Comparison of ENCODE assay signal across 13 mouse cellular contexts in the genomic region with DNA sequence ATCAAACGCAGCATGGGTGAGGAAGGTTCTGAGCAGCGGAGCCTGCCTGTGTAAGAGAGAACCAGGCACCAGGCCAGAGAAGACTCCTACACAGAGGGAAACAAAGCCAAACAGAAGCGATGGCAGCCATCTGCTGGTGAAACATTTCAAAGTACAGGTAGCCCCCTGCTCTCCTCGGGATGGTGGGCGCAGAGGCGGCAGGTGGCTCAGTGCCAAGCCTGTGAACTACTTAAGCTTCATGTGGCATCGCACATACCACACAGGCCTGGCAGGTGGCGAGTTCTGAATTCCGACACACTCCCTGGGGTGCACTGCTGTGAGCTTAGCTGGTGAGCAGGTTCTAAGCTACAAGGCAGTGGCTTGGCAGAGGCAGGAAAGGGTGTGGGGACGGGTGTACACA. TPM values are rescaled to one million over a fixed set of nuclear protein-coding genes. Genes with fewer than 3 reads are reported as not detected.
DNase-seq lines count a peak whose midpoint lies in the region; ATAC-seq and TF ChIP-seq lines count a peak whose summit lies in the region.
"Had no signal": no experiment of that assay in that cellular context is flagged by ENCODE, and none has a peak within 500 bp of the region (broad histone marks: within the 10 kb centered on the region; RNA-seq: fewer than 3 reads in every experiment).

No protein-coding gene starts in this region.

- no peak overlapping the region for H3K4me3 ChIP-seq in kidney, adult 2 months (ENCODE audit: insufficient read depth, low read depth, low read length)
- no peak overlapping the region for H3K4me3 ChIP-seq in kidney, embryonic 14.5 days (ENCODE audit: low read length)
- H3K4me3 ChIP-seq: embryonic facial prominence, embryonic 13.5 days; liver, embryonic 15.5 days had no signal

- no peak overlapping the region for H3K4me2 ChIP-seq in kidney, embryonic 14.5 days (replicated peaks; ENCODE audit: low read depth, low read length)
- H3K4me2 ChIP-seq: embryonic facial prominence, embryonic 13.5 days; liver, embryonic 15.5 days had no signal

- no peak for ATAC-seq in kidney, embryonic 14.5 days (ENCODE audit: low FRiP score, low TSS enrichment)
- ATAC-seq in megakaryocyte-erythroid progenitor cell, adult 5-6 weeks (replicated peaks; ENCODE audit: low FRiP score, low TSS enrichment, poor library complexity, severe bottlenecking): no peak

- no peak overlapping the region for H3K9ac ChIP-seq in kidney, embryonic 14.5 days (ENCODE audit: low read depth, low read length)
- H3K9ac ChIP-seq: embryonic facial prominence, embryonic 13.5 days; liver, embryonic 15.5 days had no signal

- no peak overlapping the region for H3K27ac ChIP-seq in kidney, adult 2 months (ENCODE audit: insufficient read depth, low read depth, low read length)
- H3K27ac ChIP-seq in kidney, embryonic 14.5 days (ENCODE audit: low read depth, low read length): no peak overlapping the region
- H3K27ac ChIP-seq: embryonic facial prominence, embryonic 13.5 days; liver, embryonic 15.5 days had no signal

- no peak for TF ChIP-seq POLR2A in kidney, adult 2 months (IDR thresholded peaks at IDR 0.05; ENCODE audit: low read depth, low read length)

- DNase-seq in kidney, adult 2 months: peak; percentile 2
- DNase-seq in frontal cortex, postnatal 10 days (ENCODE audit: low spot score in 2 of 2): peak; percentile 73 to 87
- peak; percentile 84 for DNase-seq in left cerebral cortex, adult 11 months (ENCODE audit: low spot score)
- DNase-seq in right cerebral cortex, postnatal 4 days: peak; percentile 72
- DNase-seq in embryo, embryonic 10 days (ENCODE audit: low spot score): no peak
- DNase-seq in retina, embryonic 14.5 days (ENCODE audit: low spot score): no peak

- H3K4me1 ChIP-seq in kidney, adult 2 months (ENCODE audit: control insufficient read depth, insufficient read depth, low read length): no peaks in the 10 kb centered on the region
- H3K4me1 ChIP-seq in kidney, embryonic 14.5 days (ENCODE audit: control insufficient read depth, insufficient read depth, low read length): no peaks in the 10 kb centered on the region
- H3K4me1 ChIP-seq: liver, embryonic 15.5 days had no signal

- no peaks in the 10 kb centered on the region; the same call in 1 of the 2 replicates for H3K9me3 ChIP-seq in kidney, embryonic 14.5 days (ENCODE audit: control insufficient read depth, low read length)
- H3K9me3 ChIP-seq: liver, embryonic 15.5 days had no signal

- TF ChIP-seq CTCF in kidney, adult 2 months (conservative IDR thresholded peaks at IDR 0.05; ENCODE audit: insufficient read depth, insufficient read length, low read depth, low read length): no peak

- no peaks in the 10 kb centered on the region for H3K36me3 ChIP-seq in kidney, adult 2 months (ENCODE audit: control insufficient read depth, insufficient read depth, low read length)
- no peaks in the 10 kb centered on the region for H3K36me3 ChIP-seq in kidney, embryonic 14.5 days (ENCODE audit: control insufficient read depth, insufficient read depth, low read length)
- H3K36me3 ChIP-seq: embryonic facial prominence, embryonic 13.5 days; liver, embryonic 15.5 days had no signal

- H3K27me3 ChIP-seq in kidney, adult 2 months (replicated peaks; ENCODE audit: control insufficient read depth, insufficient read depth, low read length): no peaks in the 10 kb centered on the region
- H3K27me3 ChIP-seq in kidney, embryonic 14.5 days (ENCODE audit: control insufficient read depth, insufficient read depth, low read length): no peaks in the 10 kb centered on the region
- H3K27me3 ChIP-seq: embryonic facial prominence, embryonic 13.5 days; liver, embryonic 15.5 days had no signal

- WGBS in kidney, adult 2 months: 68% methylated on average over 10 of the region's 10 CpGs
- 84% methylated on average over 10 of the region's 10 CpGs for WGBS in kidney, embryonic 14.5 days

RNA-seq across cellular contexts. Expression of gene Psapl1, which starts 9.5 kb away (rescaled TPM):
- polyA plus RNA-seq in kidney, adult 2 months (2012; rRNA removed): 0.05 TPM in 1 of 2 replicates, not detected in the other
- 0.11 TPM in 2 replicates for polyA plus RNA-seq in kidney, embryonic 14.5 days (2014; fragmentation: Nextera tagmentation; extraction: Ambion mirVana)
- not detected in 2 replicates for total RNA-seq in megakaryocyte-erythroid progenitor cell, adult 5-6 weeks (2014; fragmentation: Nextera tagmentation)
- not detected in 2 replicates for total RNA-seq in megakaryocyte-erythroid progenitor cell, adult 5-6 weeks (2017)
- total RNA-seq: adrenal gland, postnatal 4 days; ES-E14; hematopoietic stem cell, adult 5-6 weeks had no signal

Comparison
In these comparisons a context has a peak if more than half of its experiments do, and no peak if none do; other contexts are left out.
1. DNase-seq: peak in kidney, adult 2 months (single experiment), frontal cortex, postnatal 10 days (2 of 2), left cerebral cortex, adult 11 months (single experiment) and right cerebral cortex, postnatal 4 days (single experiment); none in embryo, embryonic 10 days (single experiment) and retina, embryonic 14.5 days (single experiment).